Mouse (Mus musculus) hindbrain, embryonic 14.5 days (tissue): ENCODE measurements around the gene Dalrd3. TPM values are rescaled to one million over a fixed set of nuclear protein-coding genes. Genes with fewer than 3 reads are reported as not detected.

Source experiments
- ATAC-seq: fragments of 200-750 bp; cut with Nextera tagmentation; 2 replicates; pipeline ENCODE4 v1.8.0; 2017; ENCODE audit warnings: moderate number of reproducible peaks, mild to moderate bottlenecking, moderate TSS enrichment, moderate library complexity; ENCODE audit not compliant: low FRiP score
- DNase-seq: peaks from one replicate; pipeline ENCODE4 v3.0.0-alpha.2; 2015; ENCODE audit warnings: low spot score
- H3K27ac ChIP-seq: fragments of 300-500 bp; sonication (generic); 2 replicates; pipeline ENCODE4 v1.5.1; 2014; ENCODE audit warnings: mild to moderate bottlenecking, moderate library complexity
- H3K27me3 ChIP-seq: fragments of 300-500 bp; sonication (generic); 2 replicates; pipeline ENCODE4 v1.6.1; 2014; ENCODE audit warnings: mild to moderate bottlenecking, low read length, mixed read lengths; ENCODE audit not compliant: control insufficient read depth, insufficient read depth
- H3K36me3 ChIP-seq: fragments of 300-500 bp; sonication (generic); replicated peaks from 2 replicates; pipeline ENCODE4 v1.6.1; 2014; ENCODE audit not compliant: control insufficient read depth, insufficient read depth
- H3K4me1 ChIP-seq: fragments of 300-500 bp; sonication (generic); replicated peaks from 2 replicates; pipeline ENCODE4 v1.6.1; 2014; ENCODE audit warnings: antibody characterized with exemption, low read length, mixed read lengths; ENCODE audit not compliant: control insufficient read depth, insufficient read depth
- H3K4me2 ChIP-seq: fragments of 300-500 bp; sonication (generic); replicated peaks from 2 replicates; pipeline ENCODE4 v1.6.1; 2014; ENCODE audit warnings: mild to moderate bottlenecking, moderate library complexity
- H3K4me3 ChIP-seq: fragments of 300-500 bp; sonication (generic); replicated peaks from 2 replicates; pipeline ENCODE4 v1.5.1; 2014; ENCODE audit warnings: mild to moderate bottlenecking, low read length
- H3K9ac ChIP-seq: fragments of 300-500 bp; sonication (generic); 2 replicates; pipeline ENCODE4 v1.6.1; 2014
- H3K9me3 ChIP-seq: fragments of 300-500 bp; sonication (generic); 2 replicates; pipeline ENCODE4 v1.6.1; 2016; ENCODE audit warnings: low read length; ENCODE audit not compliant: control insufficient read depth
- WGBS: fragments of 180-500 bp; shearing (Covaris S2); extraction: QIAGEN DNeasy Blood & Tissue Kit; methylation state at CpG from one replicate; pipeline ENCODE4 v1.1.7; 2014; 5-methylcytosine and 5-hydroxymethylcytosine counted together
- polyA plus RNA-seq: library from polyadenylated mRNA; unstranded; fragments of >200 nt; fragmentation: Nextera tagmentation; extraction: Ambion mirVana; gene quantifications from 2 replicates; pipeline ENCODE4 v1.2.1, GENCODE M21; 2014

Dalrd3 gene
- polyA plus RNA-seq, 1 experiment from 2014 or later: 242 TPM

DNA sequence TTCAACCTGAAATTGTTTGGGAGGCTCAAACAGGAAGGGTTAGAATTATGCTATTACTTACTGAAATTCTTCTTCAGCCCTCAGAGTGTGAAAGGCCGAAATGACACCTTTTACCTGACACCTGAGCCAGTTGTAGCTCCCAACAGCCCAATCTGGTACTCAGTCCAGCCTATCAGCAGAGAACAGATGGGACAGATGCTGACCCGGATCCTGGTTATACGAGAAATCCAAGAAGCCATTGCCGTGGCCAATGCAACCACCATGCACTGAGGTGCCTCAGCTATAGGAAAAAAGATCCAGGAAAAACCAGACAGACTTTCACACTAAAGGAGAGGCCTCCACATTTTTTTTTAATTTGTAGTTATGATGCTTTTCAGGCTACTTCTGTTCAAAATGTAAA is 10.5 kb upstream of the Dalrd3 start:
- ATAC-seq (no peak), DNase-seq (no peak)
- H3K27me3 ChIP-seq: no peaks in the 10 kb centered on the region
- peaks cover 81% of the 10 kb centered on the region for H3K36me3 ChIP-seq
- no peak overlapping the region for H3K4me2 ChIP-seq
- H3K27ac ChIP-seq: no peak overlapping the region
- no peaks in the 10 kb centered on the region for H3K9me3 ChIP-seq
- no peak overlapping the region for H3K9ac ChIP-seq
- 94% methylated on average over 4 of the region's 4 CpGs for WGBS
- peaks cover 11% of the 10 kb centered on the region for H3K4me1 ChIP-seq
- H3K4me3 ChIP-seq: no peak overlapping the region

GRCm38 (mm10) chr9:108560227-108560841 is 9.4 kb upstream of the Dalrd3 start, which contains the start of gene Impdh2:
Gene Impdh2 (plus strand): TSS chr9:108560286.
- Histone ChIP-seq H3K4me1 (peaks cover 11% of the 10 kb centered on the region), H3K27ac (peak within 1 kb of the TSS; percentile 76), H3K4me2 (peak within 1 kb of the TSS; percentile 90), H3K36me3 (peaks cover 81% of the 10 kb centered on the region), H3K9me3 (no peaks in the 10 kb centered on the region), H3K9ac (peak within 1 kb of the TSS; percentile 65), H3K27me3 (no peaks in the 10 kb centered on the region), H3K4me3 (peak within 1 kb of the TSS; percentile 53)
- peak; percentile 99 for DNase-seq
- under 1% methylated on average over 53 of the region's 53 CpGs for WGBS
- peak; percentile 99 for ATAC-seq

- ATAC-seq: no peak
- Histone ChIP-seq H3K4me1 (peaks cover 30% of the 10 kb centered on the region), H3K4me2 (no peak overlapping the region), H3K4me3 (no peak overlapping the region), H3K9ac (no peak overlapping the region), H3K27ac (no peak overlapping the region), H3K9me3 (no peaks in the 10 kb centered on the region), H3K27me3 (no peaks in the 10 kb centered on the region), H3K36me3 (peaks cover 57% of the 10 kb centered on the region)
- 96% methylated on average over 8 of the region's 8 CpGs for WGBS
- no peak for DNase-seq
Measured at GRCm38 (mm10) chr9:108563671-108564070, 6.0 kb upstream of the Dalrd3 start.

GRCm38 (mm10) chr9:108564131-108564530 is 5.6 kb upstream of the Dalrd3 start:
- 86% methylated on average over 7 of the region's 7 CpGs for WGBS
- ATAC-seq (no peak), DNase-seq (no peak)
- no peak overlapping the region for H3K4me3 ChIP-seq
- no peak overlapping the region for H3K4me2 ChIP-seq
- no peaks in the 10 kb centered on the region for H3K9me3 ChIP-seq
- peaks cover 52% of the 10 kb centered on the region for H3K36me3 ChIP-seq
- H3K27me3 ChIP-seq: no peaks in the 10 kb centered on the region
- no peak overlapping the region for H3K9ac ChIP-seq
- peaks cover 30% of the 10 kb centered on the region for H3K4me1 ChIP-seq
- H3K27ac ChIP-seq: no peak overlapping the region

GRCm38 (mm10) chr9:108565881-108566814 is 3.5 kb upstream of the Dalrd3 start:
- ATAC-seq: no peak; the same call in 1 of the 2 replicates
- no peak for DNase-seq
- WGBS: 12% methylated on average over 35 of the region's 35 CpGs

DNA sequence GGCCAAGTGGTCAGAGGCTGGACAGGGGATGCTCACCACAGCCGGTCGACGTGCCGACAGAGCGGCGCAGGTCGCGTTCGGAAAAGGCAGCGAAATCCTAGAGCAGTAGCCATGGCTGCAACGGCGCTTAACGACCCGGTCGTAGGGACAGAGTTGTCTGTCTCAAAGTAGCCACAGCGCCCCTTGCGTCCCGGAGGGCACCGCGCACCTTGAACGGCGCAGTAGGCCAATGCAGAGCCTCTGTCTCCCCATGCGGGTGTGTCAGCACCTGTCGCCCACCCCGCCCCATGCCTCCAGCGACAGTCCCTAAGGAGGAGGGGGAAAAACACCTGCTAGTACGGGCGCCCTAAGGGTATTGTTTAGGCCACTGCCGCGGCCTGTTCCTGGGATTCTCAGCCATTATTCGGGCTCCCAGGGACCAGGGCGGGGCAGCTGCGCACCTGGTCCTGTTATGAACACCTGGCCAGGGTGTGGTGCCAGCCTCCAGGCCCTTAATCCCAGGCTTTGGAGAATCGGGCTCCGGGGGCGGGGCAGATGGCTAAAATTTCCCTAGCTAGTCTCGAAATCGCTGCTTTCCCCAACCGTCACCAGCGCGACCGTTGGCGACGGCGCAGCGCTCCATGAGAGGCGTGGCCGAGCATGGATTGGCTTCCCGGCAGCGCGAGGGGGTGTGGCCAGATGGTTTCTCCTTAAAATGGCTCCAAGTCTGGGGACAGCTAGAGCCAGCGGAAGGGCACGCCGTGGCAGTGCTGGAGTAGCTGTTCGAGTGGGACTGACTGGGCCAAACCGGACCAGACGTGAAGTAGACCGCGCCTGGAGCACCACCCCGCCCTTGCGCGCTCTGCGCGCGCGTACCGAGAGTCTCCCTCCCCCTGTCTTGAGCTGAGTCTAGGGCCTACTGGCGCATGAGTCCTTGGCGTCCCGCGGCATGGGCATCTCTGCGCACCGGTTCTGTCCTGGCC is 2.6 kb upstream of the Dalrd3 start, which contains the start of gene Ndufaf3:
Gene Ndufaf3, minus strand, starts transcription at position 620 of the 962 bp plus-strand sequence.
- peak within 1 kb of the TSS; percentile 79 for H3K4me3 ChIP-seq
- peak within 1 kb of the TSS; percentile 91 for H3K9ac ChIP-seq
- peaks cover 58% of the 10 kb centered on the region for H3K36me3 ChIP-seq
- H3K27me3 ChIP-seq: no peaks in the 10 kb centered on the region
- DNase-seq (peak; percentile 95), ATAC-seq (peak; percentile 83)
- H3K4me1 ChIP-seq: peaks cover 31% of the 10 kb centered on the region
- peak within 1 kb of the TSS; percentile 98 for H3K27ac ChIP-seq
- H3K9me3 ChIP-seq: no peaks in the 10 kb centered on the region
- under 1% methylated on average over 73 of the region's 73 CpGs for WGBS
- peak within 1 kb of the TSS; percentile 97 for H3K4me2 ChIP-seq

More at GRCm38 (mm10) chr9:108565881-108566814, 3.5 kb upstream of the Dalrd3 start:
- H3K4me1 ChIP-seq: peaks cover 38% of the 10 kb centered on the region
- H3K9me3 ChIP-seq: no peaks in the 10 kb centered on the region
- peak overlapping the region; percentile 79 for H3K4me3 ChIP-seq
- peak overlapping the region; percentile 98 for H3K27ac ChIP-seq
- no peaks in the 10 kb centered on the region for H3K27me3 ChIP-seq
- H3K4me2 ChIP-seq: peak overlapping the region; percentile 97
- H3K36me3 ChIP-seq: peaks cover 57% of the 10 kb centered on the region
- peak overlapping the region; percentile 91 for H3K9ac ChIP-seq

GRCm38 (mm10) chr9:108567931-108568419 is 1.7 kb upstream of the Dalrd3 start:
- Histone ChIP-seq H3K27me3 (no peaks in the 10 kb centered on the region), H3K9ac (peak overlapping the region; percentile 91), H3K4me2 (peak overlapping the region; percentile 97), H3K9me3 (no peaks in the 10 kb centered on the region), H3K4me3 (peak overlapping the region; percentile 79), H3K4me1 (peaks cover 31% of the 10 kb centered on the region), H3K27ac (peak overlapping the region; percentile 98), H3K36me3 (peaks cover 59% of the 10 kb centered on the region)
- WGBS: 12% methylated on average over 18 of the region's 18 CpGs
- no peak for ATAC-seq
- DNase-seq: no peak

GRCm38 (mm10) chr9:108568511-108568921 is 1.2 kb upstream of the Dalrd3 start:
- DNase-seq: no peak
- peaks cover 32% of the 10 kb centered on the region for H3K4me1 ChIP-seq
- peaks cover 59% of the 10 kb centered on the region for H3K36me3 ChIP-seq
- peak overlapping the region; percentile 79 for H3K4me3 ChIP-seq
- no peaks in the 10 kb centered on the region for H3K9me3 ChIP-seq
- peak overlapping the region; percentile 97 for H3K4me2 ChIP-seq
- H3K9ac ChIP-seq: no peak overlapping the region
- 79% methylated on average over 17 of the region's 17 CpGs for whole genome bisulfite sequencing
- ATAC-seq: no peak
- H3K27me3 ChIP-seq: no peaks in the 10 kb centered on the region
- no peak overlapping the region for H3K27ac ChIP-seq
